In genomic region chr3:68952707-68953106, GRCm38 (mm10) we compare ENCODE assay signal across 25 mouse cellular contexts.
"Had no signal": no experiment of that assay in that cellular context is flagged by ENCODE, and none has a peak within 500 bp of the region (broad histone marks: within the 10 kb centered on the region; RNA-seq: fewer than 3 reads in every experiment).

No protein-coding gene starts in this region.

- H3K27ac ChIP-seq: gastrocnemius, adult 2 months; heart, embryonic 10.5 days; hindbrain, embryonic 10.5 days; hindbrain, embryonic 12.5 days; hindbrain, embryonic 14.5 days; intestine, embryonic 15.5 days; layer of hippocampus, adult 2 months; left cerebral cortex, adult 2 months; limb, embryonic 10.5 days; limb, embryonic 12.5 days; liver, embryonic 13.5 days had no signal

- H3K4me1 ChIP-seq: heart, embryonic 10.5 days; heart, embryonic 12.5 days; hindbrain, embryonic 12.5 days; intestine, embryonic 15.5 days; limb, embryonic 12.5 days had no signal

- ATAC-seq: hindbrain, embryonic 16.5 days; inflammation-experienced regulatory T-cells, adult 6 months; intestine, embryonic 15.5 days; intestine, postnatal 0 days had no signal

- H3K36me3 ChIP-seq: heart, embryonic 10.5 days; heart, embryonic 12.5 days; hindbrain, embryonic 12.5 days; intestine, embryonic 15.5 days had no signal

- DNase-seq: gastrocnemius, adult 2 months; gastrocnemius, postnatal 10 days; gastrocnemius, postnatal 25 days; heart, adult 18-20 months; heart, postnatal 10 days; heart, postnatal 4 days; kidney, adult 18-20 months; kidney, postnatal 10 days; kidney, postnatal 25 days; kidney, postnatal 4 days; liver; liver, embryonic 13.5 days had no signal

- H3K27me3 ChIP-seq: heart, embryonic 12.5 days; hindbrain, embryonic 12.5 days; intestine, embryonic 15.5 days; limb, embryonic 12.5 days; liver, embryonic 13.5 days had no signal

- H3K4me3 ChIP-seq: gastrocnemius, adult 2 months; heart, embryonic 10.5 days; heart, embryonic 12.5 days; hindbrain, embryonic 10.5 days; hindbrain, embryonic 12.5 days; intestine, embryonic 15.5 days; layer of hippocampus, adult 2 months; left cerebral cortex, adult 2 months; limb, embryonic 10.5 days; limb, embryonic 12.5 days; liver, embryonic 13.5 days had no signal

- H3K9me3 ChIP-seq: heart, embryonic 10.5 days; heart, embryonic 12.5 days; hindbrain, embryonic 10.5 days; hindbrain, embryonic 12.5 days; intestine, embryonic 15.5 days; limb, embryonic 10.5 days; limb, embryonic 12.5 days; liver, embryonic 13.5 days had no signal
